Mouse (Mus musculus) CH12.LX (cell line): ENCODE results near the gene Teddm3. TPM values are rescaled to one million over a fixed set of nuclear protein-coding genes. Genes with fewer than 3 reads are reported as not detected.
A peak's percentile ranks its signal among the peaks of the same experiment; 100 is the strongest.

Experiments
- DNase-seq: peaks from one replicate; pipeline ENCODE4 v3.0.0-alpha.2; 2013; ENCODE audit errors: extremely low read depth
- H3K27ac ChIP-seq: 2 replicates; pipeline ENCODE4 v1.5.1; 2012; ENCODE audit warnings: low read depth, mild to moderate bottlenecking, control low read depth, moderate library complexity; ENCODE audit not compliant: insufficient read depth
- H3K27me3 ChIP-seq: replicated peaks from 2 replicates; pipeline ENCODE3; 2012; ENCODE audit warnings: inconsistent platforms
- H3K36me3 ChIP-seq, 2 experiments: replicated peaks in 1 of 2; 2 replicates each; pipeline versions ENCODE3 to v1.6.1; 2012; ENCODE audit warnings: inconsistent platforms in 1 of 2, low read length in 1 of 2, mild to moderate bottlenecking in 1 of 2, mixed read lengths in 1 of 2, moderate library complexity in 1 of 2; ENCODE audit not compliant: control insufficient read depth in 1 of 2, insufficient read depth in 1 of 2
- H3K4me1 ChIP-seq, 2 experiments: 2 replicates each; pipeline ENCODE4 v1.6.1; 2012; ENCODE audit warnings: inconsistent platforms in 1 of 2, moderate library complexity in 1 of 2; ENCODE audit not compliant: insufficient read depth in 2 of 2, control insufficient read depth in 1 of 2
- H3K4me2 ChIP-seq: 2 replicates; pipeline ENCODE4 v1.6.1; 2012; ENCODE audit warnings: low read depth, mild to moderate bottlenecking, control low read depth; ENCODE audit not compliant: poor library complexity, insufficient read depth, severe bottlenecking
- H3K4me3 ChIP-seq, 3 experiments: fragments of 150-350 bp in 1 of 3; sonication (generic) in 1 of 3; replicated peaks in 1 of 3; 2 replicates each; pipeline versions ENCODE3 to v1.5.1; 2011 to 2012; ENCODE audit warnings: low read depth in 2 of 3, low read length in 2 of 3, mild to moderate bottlenecking in 2 of 3, moderate library complexity in 2 of 3, control low read depth in 1 of 3, improper control_type of control experiment in 1 of 3, inconsistent platforms in 1 of 3, mixed read lengths in 1 of 3; ENCODE audit not compliant: poor library complexity in 1 of 3
- H3K79me2 ChIP-seq: replicated peaks from 2 replicates; pipeline ENCODE4 v1.6.1; 2012; ENCODE audit warnings: mild to moderate bottlenecking, moderate library complexity; ENCODE audit not compliant: control insufficient read depth, poor library complexity, insufficient read depth, severe bottlenecking; ENCODE audit errors: extremely low read depth
- H3K9ac ChIP-seq: 2 replicates; pipeline ENCODE4 v1.6.1; 2012; ENCODE audit warnings: low read depth, mild to moderate bottlenecking, control low read depth, moderate library complexity; ENCODE audit not compliant: insufficient read depth
- H3K9me3 ChIP-seq: replicated peaks from 2 replicates; pipeline ENCODE3; 2012; ENCODE audit warnings: low read length, inconsistent platforms, mixed read lengths
- CHD1 ChIP-seq: IDR thresholded peaks from 2 replicates; pipeline ENCODE4 v1.6.1; 2012; ENCODE audit warnings: low read depth, low read length, improper control_type of control experiment, inconsistent platforms
- CHD2 ChIP-seq: IDR thresholded peaks from 2 replicates; pipeline ENCODE4 v1.6.1; 2011; ENCODE audit warnings: low read length, improper control_type of control experiment
- CTCF ChIP-seq, 2 experiments: IDR thresholded peaks in 1 of 2; conservative IDR thresholded peaks in 1 of 2; 2 replicates each; pipeline ENCODE4 v1.5.1; 2011 to 2012; ENCODE audit warnings: low read depth in 2 of 2, low read length in 2 of 2, improper control_type of control experiment in 1 of 2, inconsistent platforms in 1 of 2, mild to moderate bottlenecking in 1 of 2, moderate library complexity in 1 of 2
- ELF1 ChIP-seq: IDR thresholded peaks from 2 replicates; pipeline ENCODE4 v1.6.1; 2014; ENCODE audit warnings: low read depth, mild to moderate bottlenecking, inconsistent platforms, low read length, improper control_type of control experiment
- EP300 ChIP-seq: IDR thresholded peaks from 2 replicates; pipeline ENCODE4 v1.6.1; 2011; ENCODE audit warnings: low read length, improper control_type of control experiment
- GABPA ChIP-seq: IDR thresholded peaks from 2 replicates; pipeline ENCODE4 v1.6.1; 2012; ENCODE audit warnings: low read depth, low read length, improper control_type of control experiment, inconsistent platforms; ENCODE audit not compliant: insufficient replicate concordance
- JUN ChIP-seq: IDR thresholded peaks from 2 replicates; pipeline ENCODE4 v1.6.1; 2011; ENCODE audit warnings: low read depth, mild to moderate bottlenecking, low read length, improper control_type of control experiment, moderate library complexity; ENCODE audit not compliant: insufficient read depth
- MAFK ChIP-seq: IDR thresholded peaks from 2 replicates; pipeline ENCODE4 v1.6.1; 2011; ENCODE audit warnings: low read length, improper control_type of control experiment; ENCODE audit not compliant: insufficient replicate concordance
- MAX ChIP-seq: IDR thresholded peaks from 2 replicates; pipeline ENCODE4 v1.6.1; 2011; ENCODE audit warnings: low read length, improper control_type of control experiment
- MAZ ChIP-seq: IDR thresholded peaks from 2 replicates; pipeline ENCODE4 v1.6.1; 2012; ENCODE audit warnings: low read depth, mild to moderate bottlenecking, inconsistent platforms, low read length, improper control_type of control experiment, moderate library complexity
- MEF2A ChIP-seq: IDR thresholded peaks from 2 replicates; pipeline ENCODE4 v1.6.1; 2014; ENCODE audit warnings: low read depth, mild to moderate bottlenecking, inconsistent platforms, low read length, improper control_type of control experiment, borderline replicate concordance
- MXI1 ChIP-seq: IDR thresholded peaks from 2 replicates; pipeline ENCODE4 v1.6.1; 2011; ENCODE audit warnings: mild to moderate bottlenecking, low read depth, low read length, improper control_type of control experiment
- MYC ChIP-seq: IDR thresholded peaks from 2 replicates; pipeline ENCODE4 v1.6.1; 2011; ENCODE audit warnings: low read depth, mild to moderate bottlenecking, improper control_type of control experiment, low read length
- NELFE ChIP-seq: IDR thresholded peaks from 2 replicates; pipeline ENCODE4 v1.6.1; 2011; ENCODE audit warnings: low read depth, low read length, improper control_type of control experiment
- RAD21 ChIP-seq: IDR thresholded peaks from 2 replicates; pipeline ENCODE4 v1.6.1; 2011; ENCODE audit warnings: low read depth, mild to moderate bottlenecking, low read length, improper control_type of control experiment, moderate library complexity
- SMC3 ChIP-seq: IDR thresholded peaks from 2 replicates; pipeline ENCODE4 v1.6.1; 2011; ENCODE audit warnings: low read depth, low read length, improper control_type of control experiment
- TBP ChIP-seq: conservative IDR thresholded peaks from 2 replicates; pipeline ENCODE4 v1.6.1; 2011; ENCODE audit warnings: low read depth, low read length, improper control_type of control experiment
- USF1 ChIP-seq: IDR thresholded peaks from 2 replicates; pipeline ENCODE4 v1.6.1; 2014; ENCODE audit warnings: low read depth, mild to moderate bottlenecking, inconsistent platforms, low read length, improper control_type of control experiment
- ZC3H11A ChIP-seq: IDR thresholded peaks from 2 replicates; pipeline ENCODE4 v1.6.1; 2012; ENCODE audit warnings: low read depth, mild to moderate bottlenecking, inconsistent platforms, low read length, improper control_type of control experiment
- ZKSCAN1 ChIP-seq: IDR thresholded peaks from 2 replicates; pipeline ENCODE4 v1.6.1; 2012; ENCODE audit warnings: low read depth, inconsistent platforms, low read length, improper control_type of control experiment, borderline replicate concordance
- ZNF384 ChIP-seq: IDR thresholded peaks from 2 replicates; pipeline ENCODE4 v1.6.1; 2012; ENCODE audit warnings: low read depth, low read length, improper control_type of control experiment, inconsistent platforms
- dilution Hi-C: fragments of 300-500 bp; cut with MboI; formaldehyde crosslinking; loops from 2 replicates; pipeline ENCODE4 v1.14.3; 2020; ENCODE audit warnings: low sequenced_read_pairs; ENCODE audit not compliant: extremely low pct_unique_long_range_greater_than_20kb, extremely low pct_ligation_motif_present
- in situ Hi-C: fragments of 300-500 bp; cut with MboI; formaldehyde crosslinking; loops from 3 replicates; pipeline ENCODE4 v1.14.3; 2019; ENCODE audit warnings: low sequenced_read_pairs, low pct_ligation_motif_present, low pct_unique_long_range_greater_than_20kb, mixed read lengths
- polyA plus RNA-seq: library from polyadenylated mRNA; unstranded; fragments of >175 nt; gene quantifications from 2 replicates; pipeline ENCODE4 v1.2.1, GENCODE M21; 2012; ENCODE audit warnings: low read depth; ENCODE audit not compliant: insufficient read length
- total RNA-seq, 2 experiments: library from RNA; depleted of rRNA; stranded (reverse); fragments of 300-350 nt in 1 of 2; fragments of >200 nt in 1 of 2; gene quantifications; 2 replicates each; pipeline ENCODE4 v1.2.3; 2012 to 2014

Gene Teddm3
- total and polyA plus RNA-seq, 3 experiments, result not detected

DNA sequence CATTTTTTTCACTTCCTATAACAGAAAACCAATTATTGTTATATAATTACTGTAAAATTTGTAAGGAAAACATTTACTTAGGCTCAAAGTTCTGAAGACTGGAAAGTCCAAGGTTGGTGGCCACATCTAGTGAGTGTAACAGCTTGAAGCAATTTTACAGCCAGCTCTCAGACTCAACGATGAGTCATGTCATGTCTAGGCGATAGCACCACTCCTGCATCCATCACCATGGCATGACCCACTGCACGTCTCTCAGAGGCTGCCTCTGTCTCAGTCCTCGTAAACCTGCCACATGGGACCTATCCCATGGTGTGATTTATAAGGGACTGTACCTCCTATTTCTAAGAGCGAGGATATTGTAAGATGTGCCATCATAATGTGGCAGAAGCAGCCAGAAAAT lies 37.7 kb downstream of the Teddm3 start:
- in situ Hi-C loops, result no loop called here
- dilution Hi-C loops, result no loop called here
- no peaks in the 10 kb centered on the region for H3K9me3 ChIP-seq

DNA sequence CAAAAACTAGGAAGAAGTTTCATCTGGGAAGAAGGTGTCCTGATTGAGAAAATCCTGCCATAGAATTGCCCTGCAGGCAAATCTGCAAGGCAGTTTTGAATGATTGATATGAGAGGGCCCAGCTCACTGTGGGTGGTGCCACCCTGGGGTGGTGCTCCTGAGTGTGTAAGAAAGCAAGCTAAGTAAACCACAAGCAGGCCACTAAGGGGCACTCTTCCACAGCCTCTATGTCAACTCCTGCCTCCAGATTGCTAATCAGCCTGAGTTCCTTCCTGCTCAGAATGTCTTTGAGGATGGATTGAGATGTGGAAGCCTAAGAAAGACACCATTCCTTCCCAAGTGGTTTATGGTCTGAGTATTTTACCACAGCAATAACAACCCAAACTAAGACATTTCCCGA lies 44.3 kb downstream of the Teddm3 start:
- no peaks in the 10 kb centered on the region for H3K36me3 ChIP-seq
- H3K27ac ChIP-seq, result no peak overlapping the region
- H3K4me3 ChIP-seq, result no peak overlapping the region
- H3K4me2 ChIP-seq, result no peak overlapping the region
- H3K9ac ChIP-seq, result no peak overlapping the region
- TF ChIP-seq TBP (no peak), MXI1 (no peak), CHD1 (no peak), EP300 (no peak), MYC (no peak), SMC3 (peak; percentile 45), ZNF384 (no peak), GABPA (no peak), MEF2A (no peak), RAD21 (peak; percentile 37), CTCF (conservative IDR thresholded peaks at IDR 0.05 in 1 of 2, IDR thresholded peaks at IDR 0.05 in 1 of 2; ENCODE audit: low read depth in 2 of 2, low read length in 2 of 2) (peak in 1 of 2 experiments; percentile 60; a peak in 2 of 4 replicates), MAZ (no peak)
- no peaks in the 10 kb centered on the region for H3K27me3 ChIP-seq
- in situ Hi-C loops, result no loop called here
- dilution Hi-C loops, result no loop called here
- no peaks in the 10 kb centered on the region for H3K79me2 ChIP-seq
- no peaks in the 10 kb centered on the region for H3K9me3 ChIP-seq
- peaks cover 0 to 14% of the 10 kb centered on the region in 2 experiments; a peak in 2 of 4 replicates for H3K4me1 ChIP-seq
- peak; percentile 17 for DNase-seq

More for the DNA sequence above, 37.7 kb downstream of the Teddm3 start:
- H3K36me3 ChIP-seq, result no peaks in the 10 kb centered on the region
- no peak for TF ChIP-seq ELF1
- no peak for TF ChIP-seq ZC3H11A
- no peak for TF ChIP-seq USF1
- TF ChIP-seq NELFE, result no peak
- TF ChIP-seq MXI1, result no peak
- TF ChIP-seq CHD2, result no peak
- no peak for TF ChIP-seq JUN
- TF ChIP-seq ZKSCAN1, result no peak
- no peak for TF ChIP-seq MAX
- no peak for TF ChIP-seq MAFK
- TF ChIP-seq, all 38 proteins: peak for 0
- Histone ChIP-seq H3K27ac (no peak overlapping the region), H3K4me2 (no peak overlapping the region), H3K4me3 (no peak overlapping the region), H3K27me3 (no peaks in the 10 kb centered on the region), H3K79me2 (no peaks in the 10 kb centered on the region), H3K9ac (no peak overlapping the region), H3K4me1 (peaks cover 2 to 29% of the 10 kb centered on the region in 2 experiments; a peak in 2 of 4 replicates)
- DNase-seq, result no peak

Other genes starting within 250 kb of the Teddm3 start
- not detected in 2 replicates for gene Ephb3, start 50.8 kb upstream of the Teddm3 start, total RNA-seq (2012; rRNA removed)
- gene Ephb3, start 50.8 kb upstream of the Teddm3 start, total RNA-seq (2014; rRNA removed), result not detected in 2 replicates
- gene Ephb3, start 50.8 kb upstream of the Teddm3 start, polyA plus RNA-seq, result not detected in 2 replicates